9 mouse cellular contexts compared by ENCODE assay signal in the genomic region with DNA sequence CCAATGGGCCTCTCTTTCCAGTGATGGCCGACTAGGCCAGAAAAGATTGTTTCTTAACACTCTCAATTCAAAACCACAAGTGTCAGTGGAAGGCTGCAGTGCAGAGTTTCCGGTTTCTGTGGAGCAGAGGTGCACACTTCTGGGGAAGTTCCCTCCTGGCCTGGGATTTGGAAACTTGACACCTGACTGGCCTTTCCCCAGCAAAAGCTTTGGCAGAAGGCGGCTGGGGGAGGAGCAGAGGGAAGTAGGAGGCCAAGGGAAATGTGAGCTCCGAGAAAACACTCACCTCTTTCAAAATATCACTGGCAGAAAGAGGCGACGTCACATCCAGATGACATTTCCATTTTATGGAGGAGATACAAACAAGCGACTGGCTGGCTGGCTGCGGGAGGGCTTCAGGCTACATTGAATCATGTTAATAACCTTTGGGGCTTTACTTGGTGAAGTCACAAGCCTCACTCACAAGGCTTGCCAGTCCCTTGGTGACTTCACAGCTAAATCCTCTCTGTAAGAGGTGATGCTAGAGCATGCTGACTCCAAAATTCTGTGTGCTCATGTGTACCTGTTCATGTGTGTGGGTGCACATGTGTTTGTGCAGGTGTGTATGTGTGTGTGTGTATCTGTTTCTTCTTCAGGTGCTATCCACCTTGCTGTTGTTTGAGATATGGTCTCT. TPM values are rescaled to one million over a fixed set of nuclear protein-coding genes. Genes with fewer than 3 reads are reported as not detected.
DNase-seq lines count a peak whose midpoint lies in the region; ATAC-seq lines count a peak whose summit lies in the region.
"Had no signal": no experiment of that assay in that cellular context is flagged by ENCODE, and none has a peak within 500 bp of the region (broad histone marks: within the 10 kb centered on the region; RNA-seq: fewer than 3 reads in every experiment).

No protein-coding gene starts in this region.

- H3K4me2 ChIP-seq in kidney, embryonic 14.5 days (replicated peaks; ENCODE audit: low read depth, low read length) = peak overlapping the region; percentile 26; the same call in 1 of the 2 replicates
- H3K4me2 ChIP-seq: neural tube, embryonic 12.5 days had no signal

- H3K9ac ChIP-seq in kidney, embryonic 14.5 days (ENCODE audit: low read depth, low read length) = no peak overlapping the region
- H3K9ac ChIP-seq: neural tube, embryonic 12.5 days had no signal

- no peaks in the 10 kb centered on the region for H3K36me3 ChIP-seq in kidney, embryonic 14.5 days (ENCODE audit: control insufficient read depth, insufficient read depth, low read length)
- H3K36me3 ChIP-seq: neural tube, embryonic 12.5 days had no signal

- H3K4me1 ChIP-seq in kidney, embryonic 14.5 days (ENCODE audit: control insufficient read depth, insufficient read depth, low read length) = 0 out of 2 replicates have a peak, but pooled peaks cover 7% of the 10 kb centered on the region
- H3K4me1 ChIP-seq: neural tube, embryonic 12.5 days had no signal

- ATAC-seq in kidney, embryonic 14.5 days (ENCODE audit: low FRiP score, low TSS enrichment) = peak; percentile 79; the same call in 1 of the 2 replicates
- peak; percentile 86 for ATAC-seq in megakaryocyte, adult 5-6 weeks (ENCODE audit: poor library complexity, severe bottlenecking)

- peak; percentile 62 for DNase-seq in CD4-positive helper T cell, adult 2 months (ENCODE audit: low read depth, low spot score)
- peak; percentile 83 for DNase-seq in adrenal gland, postnatal 14 days
- DNase-seq in heart, adult 18-20 months = peak; percentile 88
- DNase-seq in right cerebral cortex, adult 18-20 months = no peak
- no peak for DNase-seq in spleen, postnatal 4 days (ENCODE audit: low spot score in 2 of 2)
- DNase-seq in cerebellum, postnatal 36 days = no peak

- no peaks in the 10 kb centered on the region for H3K27me3 ChIP-seq in kidney, embryonic 14.5 days (ENCODE audit: control insufficient read depth, insufficient read depth, low read length)
- H3K27me3 ChIP-seq: neural tube, embryonic 12.5 days had no signal

- H3K4me3 ChIP-seq in kidney, embryonic 14.5 days (ENCODE audit: low read length) = no peak overlapping the region
- H3K4me3 ChIP-seq: neural tube, embryonic 12.5 days had no signal

- peak overlapping the region; percentile 53; the same call in 1 of the 2 replicates for H3K27ac ChIP-seq in kidney, embryonic 14.5 days (ENCODE audit: low read depth, low read length)
- H3K27ac ChIP-seq: neural tube, embryonic 12.5 days had no signal

- WGBS in kidney, embryonic 14.5 days = 2% methylated on average over 8 of the region's 8 CpGs

- H3K9me3 ChIP-seq in kidney, embryonic 14.5 days (ENCODE audit: control insufficient read depth, low read length) = no peaks in the 10 kb centered on the region
- H3K9me3 ChIP-seq: neural tube, embryonic 12.5 days had no signal

RNA-seq across cellular contexts. Expression of a gene that starts 18.3 kb away (rescaled TPM):
- 0.34 TPM in 1 of 2 replicates, not detected in the other for total RNA-seq in adrenal gland, postnatal 14 days (2021)
- not detected for total RNA-seq in heart, adult 18-20 months (2021)
- polyA plus RNA-seq in kidney, embryonic 14.5 days (2014; fragmentation: Nextera tagmentation; extraction: Ambion mirVana) = 1.3 and 2.7 TPM in 2 replicates
- not detected in 2 replicates for total RNA-seq in megakaryocyte, adult 5-6 weeks (2015)
- not detected in 2 replicates for total RNA-seq in megakaryocyte, adult 5-6 weeks (2017)

RNA-seq across cellular contexts. Expression of a gene that starts 26.4 kb away (rescaled TPM):
- 43.3 and 46.2 TPM in 2 replicates for total RNA-seq in adrenal gland, postnatal 14 days (2021)
- 10 to 100 TPM; 48.4 to 50.0 TPM for total RNA-seq in heart, adult 18-20 months (2021)
- 3.5 and 7.9 TPM in 2 replicates for polyA plus RNA-seq in kidney, embryonic 14.5 days (2014; fragmentation: Nextera tagmentation; extraction: Ambion mirVana)
- total RNA-seq in megakaryocyte, adult 5-6 weeks (2015) = 48.4 and 52.5 TPM in 2 replicates
- 69.1 and 73.0 TPM in 2 replicates for total RNA-seq in megakaryocyte, adult 5-6 weeks (2017)

RNA-seq across cellular contexts. Expression of a gene that starts 54.6 kb away (rescaled TPM):
- total RNA-seq in adrenal gland, postnatal 14 days (2021) = 0.45 and 0.78 TPM in 2 replicates
- total RNA-seq in heart, adult 18-20 months (2021) = under 1 TPM; 0.52 to 0.72 TPM
- 0.35 and 0.57 TPM in 2 replicates for polyA plus RNA-seq in kidney, embryonic 14.5 days (2014; fragmentation: Nextera tagmentation; extraction: Ambion mirVana)
- total RNA-seq in megakaryocyte, adult 5-6 weeks (2015) = not detected in 2 replicates
- not detected in 2 replicates for total RNA-seq in megakaryocyte, adult 5-6 weeks (2017)

Comparison
In these comparisons a context has a peak if more than half of its experiments do, and no peak if none do; other contexts are left out.
1. DNase-seq: peak in CD4-positive helper T cell, adult 2 months (single experiment), adrenal gland, postnatal 14 days (single experiment) and heart, adult 18-20 months (2 of 2); none in right cerebral cortex, adult 18-20 months (single experiment), spleen, postnatal 4 days (0 of 2) and cerebellum, postnatal 36 days (0 of 2).